Mouse (Mus musculus) liver, postnatal 0 days (tissue): ENCODE measurements around the gene Tigit. TPM values are rescaled to one million over a fixed set of nuclear protein-coding genes. Genes with fewer than 3 reads are reported as not detected.

Source experiments
- ATAC-seq: fragments of 200-750 bp; cut with Nextera tagmentation; 2 replicates; pipeline ENCODE4 v1.8.0; 2017; ENCODE audit warnings: mild to moderate bottlenecking, moderate library complexity
- DNase-seq: peaks from one replicate; pipeline ENCODE4 v3.0.0-alpha.2; 2016
- H3K27ac ChIP-seq: fragments of 300-500 bp; sonication (generic); 2 replicates; pipeline ENCODE4 v1.5.1; 2014; ENCODE audit warnings: antibody characterized with exemption, moderate library complexity, mild to moderate bottlenecking, low read depth
- H3K27me3 ChIP-seq: fragments of 300-500 bp; sonication (generic); 2 replicates; pipeline ENCODE4 v1.6.1; 2014; ENCODE audit warnings: low read length, control low read depth, mixed read lengths; ENCODE audit not compliant: insufficient read depth
- H3K36me3 ChIP-seq: fragments of 300-500 bp; sonication (generic); replicated peaks from 2 replicates; pipeline ENCODE4 v1.6.1; 2014; ENCODE audit warnings: mild to moderate bottlenecking, control low read depth, low read length, moderate library complexity, mixed read lengths; ENCODE audit not compliant: insufficient read depth
- H3K4me1 ChIP-seq: fragments of 300-500 bp; sonication (generic); 2 replicates; pipeline ENCODE4 v1.6.1; 2014; ENCODE audit warnings: antibody characterized with exemption, mild to moderate bottlenecking, control low read depth; ENCODE audit not compliant: insufficient read depth
- H3K4me2 ChIP-seq: fragments of 300-500 bp; sonication (generic); 2 replicates; pipeline ENCODE4 v1.6.1; 2014; ENCODE audit warnings: low read depth, mild to moderate bottlenecking, low read length, moderate library complexity, mixed read lengths
- H3K4me3 ChIP-seq: fragments of 300-500 bp; sonication (generic); 2 replicates; pipeline ENCODE4 v1.5.1; 2014; ENCODE audit warnings: low read depth, low read length
- H3K9ac ChIP-seq: fragments of 300-500 bp; sonication (generic); replicated peaks from 2 replicates; pipeline ENCODE4 v1.6.1; 2014; ENCODE audit warnings: mild to moderate bottlenecking, moderate library complexity
- H3K9me3 ChIP-seq: fragments of 300-500 bp; sonication (generic); 2 replicates; pipeline ENCODE4 v1.6.1; 2016; ENCODE audit warnings: mild to moderate bottlenecking, control low read depth, low read length, mixed read lengths
- CTCF ChIP-seq: sonication (generic); IDR thresholded peaks from 2 replicates; pipeline ENCODE4 v1.5.1; 2016; ENCODE audit warnings: antibody characterized with exemption, low read depth
- EP300 ChIP-seq: IDR thresholded peaks from 2 replicates; pipeline ENCODE4 v1.6.1; 2016; ENCODE audit warnings: antibody characterized with exemption, low read depth, mild to moderate bottlenecking
- WGBS: fragments of 180-500 bp; shearing (Covaris S2); extraction: QIAGEN DNeasy Blood & Tissue Kit; methylation state at CpG from one replicate; pipeline ENCODE4 v1.1.7; 2014; ENCODE audit not compliant: insufficient replicate concordance; 5-methylcytosine and 5-hydroxymethylcytosine counted together
- polyA plus RNA-seq: library from polyadenylated mRNA; unstranded; fragments of >200 nt; fragmentation: Nextera tagmentation; extraction: Ambion mirVana; gene quantifications from 2 replicates; pipeline ENCODE4 v1.2.1, GENCODE M21; 2015

The Tigit gene
- polyA plus RNA-seq, 1 experiment from 2014 or later: 0.12 TPM

GRCm38 (mm10) chr16:43618286-43618685 lies 45.7 kb downstream of the Tigit start:
- Histone ChIP-seq H3K4me1 (no peaks in the 10 kb centered on the region), H3K9ac (no peak overlapping the region), H3K9me3 (no peaks in the 10 kb centered on the region), H3K4me2 (no peak overlapping the region), H3K36me3 (no peaks in the 10 kb centered on the region), H3K27ac (no peak overlapping the region), H3K4me3 (no peak overlapping the region), H3K27me3 (no peaks in the 10 kb centered on the region)
- WGBS: 79% methylated on average over 23 of the region's 23 CpGs
- ATAC-seq (no peak), DNase-seq (no peak)
- TF ChIP-seq EP300: no peak
- TF ChIP-seq CTCF: no peak

GRCm38 (mm10) chr16:43617346-43617745 lies 46.6 kb downstream of the Tigit start:
- Histone ChIP-seq H3K27ac (no peak overlapping the region), H3K36me3 (no peaks in the 10 kb centered on the region), H3K27me3 (no peaks in the 10 kb centered on the region), H3K4me3 (no peak overlapping the region), H3K4me2 (no peak overlapping the region), H3K9ac (no peak overlapping the region), H3K4me1 (no peaks in the 10 kb centered on the region), H3K9me3 (no peaks in the 10 kb centered on the region)
- TF ChIP-seq CTCF (no peak), EP300 (no peak)
- 84% methylated on average over 6 of the region's 6 CpGs for WGBS
- ATAC-seq: no peak
- DNase-seq: no peak

GRCm38 (mm10) chr16:43616348-43616747 lies 47.6 kb downstream of the Tigit start:
- Histone ChIP-seq H3K4me2 (no peak overlapping the region), H3K27ac (no peak overlapping the region), H3K4me1 (no peaks in the 10 kb centered on the region), H3K4me3 (no peak overlapping the region), H3K9me3 (no peaks in the 10 kb centered on the region), H3K9ac (no peak overlapping the region), H3K27me3 (no peaks in the 10 kb centered on the region), H3K36me3 (no peaks in the 10 kb centered on the region)
- ATAC-seq: no peak
- WGBS: 73% methylated on average over 4 of the region's 4 CpGs
- no peak for DNase-seq
- no peak for TF ChIP-seq EP300
- no peak for TF ChIP-seq CTCF

- H3K9me3 ChIP-seq: peaks cover 6% of the 10 kb centered on the region; the same call in 1 of the 2 replicates
- H3K27me3 ChIP-seq: no peaks in the 10 kb centered on the region
- no peak for ATAC-seq
- no peak for DNase-seq
- WGBS: 86% methylated on average over 10 of the region's 10 CpGs
- H3K27ac ChIP-seq: no peak overlapping the region
- H3K9ac ChIP-seq: no peak overlapping the region
- TF ChIP-seq EP300 (no peak), CTCF (no peak)
- H3K4me3 ChIP-seq: no peak overlapping the region
- no peak overlapping the region for H3K4me2 ChIP-seq
- no peaks in the 10 kb centered on the region; the same call in 1 of the 2 replicates for H3K36me3 ChIP-seq
- H3K4me1 ChIP-seq: no peaks in the 10 kb centered on the region
These were observed 53.6 kb downstream of the Tigit start for GRCm38 (mm10) chr16:43610375-43610774.

- H3K27ac ChIP-seq: no peak overlapping the region
- no peak for DNase-seq
- no peak overlapping the region for H3K4me2 ChIP-seq
- TF ChIP-seq EP300 (no peak), CTCF (no peak)
- no peaks in the 10 kb centered on the region for H3K27me3 ChIP-seq
- H3K4me3 ChIP-seq: no peak overlapping the region
- H3K9ac ChIP-seq: no peak overlapping the region
- H3K36me3 ChIP-seq: no peaks in the 10 kb centered on the region; the same call in 1 of the 2 replicates
- ATAC-seq: no peak
- peaks cover 6% of the 10 kb centered on the region; the same call in 1 of the 2 replicates for H3K9me3 ChIP-seq
- no peaks in the 10 kb centered on the region for H3K4me1 ChIP-seq
These were observed 55.9 kb downstream of the Tigit start for GRCm38 (mm10) chr16:43608066-43608465.

- no peak overlapping the region for H3K27ac ChIP-seq
- no peak for DNase-seq
- no peak overlapping the region for H3K4me3 ChIP-seq
- peaks cover 6% of the 10 kb centered on the region; the same call in 1 of the 2 replicates for H3K9me3 ChIP-seq
- H3K4me1 ChIP-seq: no peaks in the 10 kb centered on the region
- no peaks in the 10 kb centered on the region for H3K27me3 ChIP-seq
- ATAC-seq: no peak
- no peak overlapping the region for H3K4me2 ChIP-seq
- no peaks in the 10 kb centered on the region; the same call in 1 of the 2 replicates for H3K36me3 ChIP-seq
- no peak for TF ChIP-seq EP300
- TF ChIP-seq CTCF: no peak
- no peak overlapping the region for H3K9ac ChIP-seq
These were observed 56.9 kb downstream of the Tigit start for GRCm38 (mm10) chr16:43607086-43607485.

GRCm38 (mm10) chr16:43604399-43605013 lies 59.4 kb downstream of the Tigit start:
- no peak overlapping the region for H3K4me2 ChIP-seq
- 71% methylated on average over 4 of the region's 4 CpGs for WGBS
- peaks cover 6% of the 10 kb centered on the region; the same call in 1 of the 2 replicates for H3K9me3 ChIP-seq
- H3K27ac ChIP-seq: no peak overlapping the region
- DNase-seq (no peak), ATAC-seq (no peak)
- no peak for TF ChIP-seq CTCF
- no peaks in the 10 kb centered on the region for H3K36me3 ChIP-seq
- no peaks in the 10 kb centered on the region for H3K27me3 ChIP-seq
- no peak overlapping the region for H3K4me3 ChIP-seq
- no peaks in the 10 kb centered on the region for H3K4me1 ChIP-seq
- H3K9ac ChIP-seq: no peak overlapping the region
